Mouse (Mus musculus) liver, embryonic 14.5 days (tissue): Measurements from ENCODE around the gene Tenm2.

Experiments used
- CTCF ChIP-seq: IDR thresholded peaks from 2 replicates; pipeline ENCODE4 v1.5.1; 2016; ENCODE audit warnings: antibody characterized with exemption, low read depth, control low read depth
- EP300 ChIP-seq: IDR thresholded peaks from 2 replicates; pipeline ENCODE4 v1.6.1; 2016; ENCODE audit warnings: antibody characterized with exemption, low read depth

DNA sequence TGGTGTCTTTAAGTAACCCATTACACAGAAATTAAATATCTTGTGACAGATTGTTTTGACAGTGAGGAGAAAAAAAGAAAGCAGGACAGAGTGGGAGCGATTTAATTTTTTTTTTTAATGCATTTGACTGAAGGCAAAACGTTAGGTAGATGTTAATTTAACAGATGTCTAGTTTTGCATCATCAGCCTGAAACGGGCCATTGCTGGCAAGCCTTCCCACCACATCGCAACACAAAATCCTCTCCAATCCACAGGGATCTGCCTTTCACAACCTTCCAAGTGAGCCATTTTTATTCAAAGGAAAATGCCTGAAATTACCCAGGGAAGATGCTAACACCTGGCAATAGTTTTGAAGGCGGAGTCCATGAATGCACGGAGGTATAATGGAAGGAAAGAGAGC is 535.6 kb downstream of the Tenm2 start:
- TF ChIP-seq CTCF (no peak), EP300 (no peak)
